ENCODE assay signal across 8 mouse cellular contexts in the genomic region with DNA sequence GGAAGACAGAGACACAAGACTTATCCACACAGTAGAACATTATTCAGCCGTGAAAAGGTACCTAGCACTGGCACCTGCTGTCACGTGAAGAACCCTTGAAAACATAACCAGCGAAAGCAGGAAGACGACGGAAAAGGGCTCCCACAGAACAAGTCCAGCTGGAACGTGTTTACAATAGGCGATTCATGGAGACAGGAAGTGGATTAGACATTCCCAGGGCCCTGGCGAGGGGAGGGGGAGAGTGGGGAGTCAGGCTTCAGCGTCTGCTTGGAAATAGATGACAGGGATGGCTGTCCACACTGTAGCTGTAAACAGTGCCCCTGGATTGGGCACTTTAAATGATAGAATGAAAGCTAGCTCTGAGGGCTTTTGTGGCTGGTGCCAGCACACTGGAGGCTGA. TPM values are rescaled to one million over a fixed set of nuclear protein-coding genes. Genes with fewer than 3 reads are reported as not detected.
DNase-seq lines count a peak whose midpoint lies in the region; ATAC-seq and TF ChIP-seq lines count a peak whose summit lies in the region.

No protein-coding gene starts in this region.

- no peak overlapping the region for H3K4me2 ChIP-seq in hindbrain, embryonic 14.5 days (replicated peaks)
- H3K4me2 ChIP-seq in liver, embryonic 13.5 days, result no peak overlapping the region
- H3K4me2 ChIP-seq in neural tube, embryonic 15.5 days, result 0 out of 2 replicates have a peak overlapping the region, but pooled peaks have one; percentile 2

- H3K9me3 ChIP-seq in hindbrain, embryonic 14.5 days (ENCODE audit: control insufficient read depth, low read length), result no peaks in the 10 kb centered on the region
- no peaks in the 10 kb centered on the region for H3K9me3 ChIP-seq in liver, embryonic 13.5 days (replicated peaks)
- H3K9me3 ChIP-seq in neural tube, embryonic 15.5 days (replicated peaks), result no peaks in the 10 kb centered on the region

- H3K4me3 ChIP-seq in embryonic fibroblast, embryonic 13.5 days (ENCODE audit: insufficient read depth, low read length), result no peak overlapping the region
- no peak overlapping the region for H3K4me3 ChIP-seq in hindbrain, embryonic 14.5 days (replicated peaks; ENCODE audit: low read length)
- H3K4me3 ChIP-seq in liver, embryonic 13.5 days (replicated peaks), result no peak overlapping the region
- no peak overlapping the region for H3K4me3 ChIP-seq in neural tube, embryonic 15.5 days (replicated peaks)

- TF ChIP-seq POLR2A in embryonic fibroblast, embryonic 13.5 days (IDR thresholded peaks at IDR 0.05; ENCODE audit: low read depth, low read length), result no peak

- no peaks in the 10 kb centered on the region for H3K36me3 ChIP-seq in hindbrain, embryonic 14.5 days (replicated peaks; ENCODE audit: control insufficient read depth, insufficient read depth)
- H3K36me3 ChIP-seq in liver, embryonic 13.5 days, result no peaks in the 10 kb centered on the region
- no peaks in the 10 kb centered on the region for H3K36me3 ChIP-seq in neural tube, embryonic 15.5 days

- H3K9ac ChIP-seq in hindbrain, embryonic 14.5 days, result no peak overlapping the region
- H3K9ac ChIP-seq in liver, embryonic 13.5 days, result no peak overlapping the region
- H3K9ac ChIP-seq in neural tube, embryonic 15.5 days (replicated peaks), result no peak overlapping the region

- peaks cover 6% of the 10 kb centered on the region for H3K4me1 ChIP-seq in embryonic fibroblast, embryonic 13.5 days (ENCODE audit: control insufficient read depth, insufficient read depth, low read length)
- no peaks in the 10 kb centered on the region; the same call in 1 of the 2 replicates for H3K4me1 ChIP-seq in hindbrain, embryonic 14.5 days (replicated peaks; ENCODE audit: control insufficient read depth, insufficient read depth, low read length)
- H3K4me1 ChIP-seq in liver, embryonic 13.5 days (replicated peaks), result 0 out of 2 replicates have a peak, but pooled peaks cover 10% of the 10 kb centered on the region
- 0 out of 2 replicates have a peak, but pooled peaks cover 5% of the 10 kb centered on the region for H3K4me1 ChIP-seq in neural tube, embryonic 15.5 days

- WGBS in hindbrain, embryonic 14.5 days, result 23% methylated on average over 9 of the region's 9 CpGs
- 54% methylated on average over 9 of the region's 9 CpGs for WGBS in liver, embryonic 13.5 days (ENCODE audit: insufficient replicate concordance)
- 31% methylated on average over 9 of the region's 9 CpGs for WGBS in neural tube, embryonic 15.5 days

- no peaks in the 10 kb centered on the region for H3K27me3 ChIP-seq in hindbrain, embryonic 14.5 days (ENCODE audit: control insufficient read depth, insufficient read depth, low read length)
- 0 out of 2 replicates have a peak, but pooled peaks cover 3% of the 10 kb centered on the region for H3K27me3 ChIP-seq in liver, embryonic 13.5 days
- no peaks in the 10 kb centered on the region for H3K27me3 ChIP-seq in neural tube, embryonic 15.5 days (replicated peaks)

- peak; percentile 49; the same call in 1 of the 2 replicates for ATAC-seq in hindbrain, embryonic 14.5 days (ENCODE audit: low FRiP score)
- no peak for ATAC-seq in liver, embryonic 13.5 days (ENCODE audit: low read depth)
- peak; percentile 54 for ATAC-seq in neural tube, embryonic 15.5 days (ENCODE audit: low FRiP score)

- DNase-seq in Muller cell, postnatal 12 days (ENCODE audit: inconsistent ontology term), result peak; percentile 98
- DNase-seq in hindbrain, embryonic 14.5 days (ENCODE audit: low spot score), result peak; percentile 61
- DNase-seq in liver, embryonic 13.5 days, result no peak
- DNase-seq in adrenal gland, adult 2 months, result no peak
- DNase-seq in cerebellum, postnatal 4 days (ENCODE audit: low spot score in 2 of 2), result no peak
- DNase-seq in c-Kit-positive CD71-positive TER-119-positive erythroid progenitor cells, embryonic 14.5 days (ENCODE audit: low spot score), result no peak

- TF ChIP-seq CTCF in embryonic fibroblast, embryonic 13.5 days (IDR thresholded peaks at IDR 0.05; ENCODE audit: borderline replicate concordance, insufficient read depth, low read length), result no peak

- H3K27ac ChIP-seq in embryonic fibroblast, embryonic 13.5 days (ENCODE audit: insufficient read depth, low read length), result peak overlapping the region; percentile 65
- peak overlapping the region; percentile 71 for H3K27ac ChIP-seq in hindbrain, embryonic 14.5 days
- H3K27ac ChIP-seq in liver, embryonic 13.5 days, result peak overlapping the region; percentile 29; the same call in 1 of the 2 replicates
- peak overlapping the region; percentile 75 for H3K27ac ChIP-seq in neural tube, embryonic 15.5 days (replicated peaks)

RNA-seq across cellular contexts. Expression of gene Gga1, which starts 8.6 kb away (rescaled TPM):
- 33.1 and 33.2 TPM in 2 replicates for polyA plus RNA-seq in embryonic fibroblast, embryonic 13.5 days (2011; ENCODE audit: insufficient read length, low read depth, missing spikeins)
- 40.1 and 43.0 TPM in 2 replicates for polyA plus RNA-seq in hindbrain, embryonic 14.5 days (2014; fragmentation: Nextera tagmentation; extraction: Ambion mirVana)
- 20.7 and 23.7 TPM in 2 replicates for polyA plus RNA-seq in liver, embryonic 13.5 days (2015; fragmentation: Nextera tagmentation; extraction: Ambion mirVana)
- 42.6 and 44.1 TPM in 2 replicates for polyA plus RNA-seq in neural tube, embryonic 15.5 days (2015; fragmentation: Nextera tagmentation; extraction: Ambion mirVana)
- total RNA-seq in adrenal gland, adult 2 months (2021), result 10 to 100 TPM; 51.9 to 56.2 TPM
- 138 and 147 TPM in 2 replicates for polyA plus RNA-seq in adrenal gland, adult 2 months (2012; rRNA removed)

RNA-seq across cellular contexts. Expression of gene Lgals2, which starts 13.1 kb away (rescaled TPM):
- polyA plus RNA-seq in embryonic fibroblast, embryonic 13.5 days (2011; ENCODE audit: insufficient read length, low read depth, missing spikeins), result not detected in 2 replicates
- not detected in 2 replicates for polyA plus RNA-seq in hindbrain, embryonic 14.5 days (2014; fragmentation: Nextera tagmentation; extraction: Ambion mirVana)
- 10.0 and 13.7 TPM in 2 replicates for polyA plus RNA-seq in liver, embryonic 13.5 days (2015; fragmentation: Nextera tagmentation; extraction: Ambion mirVana)
- polyA plus RNA-seq in neural tube, embryonic 15.5 days (2015; fragmentation: Nextera tagmentation; extraction: Ambion mirVana), result 26.1 TPM in 1 of 2 replicates, not detected in the other
- total RNA-seq in adrenal gland, adult 2 months (2021), result 1 to 10 TPM in 1 of 2 experiments, under 1 TPM in 1; 0.52 to 1.8 TPM
- polyA plus RNA-seq in adrenal gland, adult 2 months (2012; rRNA removed), result 0.73 and 0.74 TPM in 2 replicates

RNA-seq across cellular contexts. Expression of gene Cdc42ep1, which starts 26.0 kb away (rescaled TPM):
- 26.1 and 30.9 TPM in 2 replicates for polyA plus RNA-seq in embryonic fibroblast, embryonic 13.5 days (2011; ENCODE audit: insufficient read length, low read depth, missing spikeins)
- 10.7 and 11.2 TPM in 2 replicates for polyA plus RNA-seq in hindbrain, embryonic 14.5 days (2014; fragmentation: Nextera tagmentation; extraction: Ambion mirVana)
- 9.5 and 10.8 TPM in 2 replicates for polyA plus RNA-seq in liver, embryonic 13.5 days (2015; fragmentation: Nextera tagmentation; extraction: Ambion mirVana)
- 12.0 and 16.2 TPM in 2 replicates for polyA plus RNA-seq in neural tube, embryonic 15.5 days (2015; fragmentation: Nextera tagmentation; extraction: Ambion mirVana)
- total RNA-seq in adrenal gland, adult 2 months (2021), result 10 to 100 TPM; 36.9 to 57.2 TPM
- 100 and 122 TPM in 2 replicates for polyA plus RNA-seq in adrenal gland, adult 2 months (2012; rRNA removed)

RNA-seq across cellular contexts. Expression of gene Gm49510, which starts 31.1 kb away (rescaled TPM):
- polyA plus RNA-seq in embryonic fibroblast, embryonic 13.5 days (2011; ENCODE audit: insufficient read length, low read depth, missing spikeins), result 0.61 TPM in 1 of 2 replicates, not detected in the other
- polyA plus RNA-seq in hindbrain, embryonic 14.5 days (2014; fragmentation: Nextera tagmentation; extraction: Ambion mirVana), result 0.16 TPM in 1 of 2 replicates, not detected in the other
- polyA plus RNA-seq in liver, embryonic 13.5 days (2015; fragmentation: Nextera tagmentation; extraction: Ambion mirVana), result 0.15 and 0.16 TPM in 2 replicates
- not detected in 2 replicates for polyA plus RNA-seq in neural tube, embryonic 15.5 days (2015; fragmentation: Nextera tagmentation; extraction: Ambion mirVana)
- not detected for total RNA-seq in adrenal gland, adult 2 months (2021)
- polyA plus RNA-seq in adrenal gland, adult 2 months (2012; rRNA removed), result not detected in 2 replicates

RNA-seq across cellular contexts. Expression of gene Sh3bp1, which starts 31.2 kb away (rescaled TPM):
- polyA plus RNA-seq in embryonic fibroblast, embryonic 13.5 days (2011; ENCODE audit: insufficient read length, low read depth, missing spikeins), result 44.1 and 47.8 TPM in 2 replicates
- 3.7 and 5.5 TPM in 2 replicates for polyA plus RNA-seq in hindbrain, embryonic 14.5 days (2014; fragmentation: Nextera tagmentation; extraction: Ambion mirVana)
- 17.7 and 22.2 TPM in 2 replicates for polyA plus RNA-seq in liver, embryonic 13.5 days (2015; fragmentation: Nextera tagmentation; extraction: Ambion mirVana)
- 3.7 and 16.9 TPM in 2 replicates for polyA plus RNA-seq in neural tube, embryonic 15.5 days (2015; fragmentation: Nextera tagmentation; extraction: Ambion mirVana)
- total RNA-seq in adrenal gland, adult 2 months (2021), result 10 to 100 TPM in 1 of 2 experiments, 1 to 10 TPM in 1; 4.6 to 11.0 TPM
- polyA plus RNA-seq in adrenal gland, adult 2 months (2012; rRNA removed), result 54.1 and 60.0 TPM in 2 replicates

Comparison
In these comparisons a context has a peak if more than half of its experiments do, and no peak if none do; other contexts are left out.
1. DNase-seq: peak in Muller cell, postnatal 12 days (single experiment) and hindbrain, embryonic 14.5 days (single experiment); none in liver, embryonic 13.5 days (single experiment), adrenal gland, adult 2 months (single experiment), cerebellum, postnatal 4 days (0 of 2) and c-Kit-positive CD71-positive TER-119-positive erythroid progenitor cells, embryonic 14.5 days (single experiment).
2. Peak in every context shown above with its lines, with median percentiles within 50 percentile points of each other: H3K27ac ChIP-seq.